Mouse (Mus musculus) left cerebral cortex, adult 2 months (tissue): ENCODE data around the gene Dgat2. TPM values are rescaled to one million over a fixed set of nuclear protein-coding genes. Genes with fewer than 3 reads are reported as not detected.

Source experiments
- DNase-seq, 2 experiments: peaks; one replicate each; pipeline ENCODE4 v3.0.0; 2021 to 2022; ENCODE audit warnings: low spot score in 2 of 2, mixed read lengths in 1 of 2; ENCODE audit errors: extremely low spot score in 1 of 2
- H3K27ac ChIP-seq: fragments of 200-600 bp; 2 replicates; pipeline ENCODE4 v1.8.1; 2022
- H3K4me3 ChIP-seq: fragments of 200-600 bp; 2 replicates; pipeline ENCODE4 v1.8.1; 2022
- CTCF ChIP-seq: fragments of 200-600 bp; IDR thresholded peaks from 2 replicates; pipeline ENCODE4 v1.8.1; 2022; ENCODE audit warnings: antibody characterized with exemption, mild to moderate bottlenecking, moderate library complexity
- intact Hi-C: fragments of 180-260 bp; cut with DNase I; formaldehyde crosslinking; loops from one replicate; pipeline ENCODE4 v1.15.1; 2025
- total RNA-seq, 2 experiments: library from RNA; stranded (reverse); gene quantifications; 2 replicates each; pipeline ENCODE4 v1.2.3; 2021

Gene Dgat2
- total RNA-seq, 2 experiments from 2014 or later, result 55.7 to 57.8 TPM

DNA sequence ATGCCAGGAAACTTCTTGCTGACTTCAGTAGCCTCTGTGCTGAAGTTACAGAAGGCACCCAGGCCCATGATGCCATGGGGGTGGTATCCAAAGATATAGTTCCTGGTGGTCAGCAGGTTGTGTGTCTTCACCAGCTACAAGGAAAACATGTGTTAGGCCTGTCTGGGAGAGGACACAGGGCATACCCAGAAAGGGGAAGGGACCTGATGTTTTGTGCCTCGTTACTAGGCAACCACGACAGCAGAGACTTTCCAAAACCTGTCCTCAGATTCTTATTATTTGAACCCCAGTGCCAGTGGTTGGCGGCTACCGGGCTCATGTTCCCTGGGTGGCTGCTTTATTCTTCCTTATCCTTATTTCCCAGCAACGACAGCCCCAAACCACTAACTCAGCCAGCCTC lies 23.6 kb downstream of the Dgat2 start:
- intact Hi-C loops, result no loop called here
- Histone ChIP-seq H3K4me3 (no peak overlapping the region), H3K27ac (no peak overlapping the region)
- no peak for DNase-seq
- no peak for TF ChIP-seq CTCF

DNA sequence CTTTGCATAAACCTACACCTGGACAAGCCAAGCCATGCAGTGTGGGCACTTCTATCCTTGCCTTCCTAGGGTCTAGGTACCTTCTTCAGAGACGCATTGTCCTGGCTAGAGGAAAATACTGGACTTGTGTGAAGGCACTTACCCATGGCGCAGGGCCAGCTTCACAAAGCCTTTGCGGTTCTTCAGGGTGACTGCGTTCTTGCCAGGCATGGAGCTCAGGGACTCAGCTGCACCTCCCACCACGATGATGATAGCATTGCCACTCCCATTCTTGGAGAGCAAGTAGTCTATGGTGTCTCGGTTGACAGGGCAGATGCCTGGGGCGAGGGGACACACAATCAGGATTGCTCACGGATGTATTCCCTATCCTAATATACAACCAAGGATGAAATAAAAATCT lies 24.5 kb downstream of the Dgat2 start:
- no peak overlapping the region for H3K27ac ChIP-seq
- DNase-seq, result no peak
- no peak overlapping the region for H3K4me3 ChIP-seq
- intact Hi-C loops, result no loop called here
- TF ChIP-seq CTCF, result no peak

DNA sequence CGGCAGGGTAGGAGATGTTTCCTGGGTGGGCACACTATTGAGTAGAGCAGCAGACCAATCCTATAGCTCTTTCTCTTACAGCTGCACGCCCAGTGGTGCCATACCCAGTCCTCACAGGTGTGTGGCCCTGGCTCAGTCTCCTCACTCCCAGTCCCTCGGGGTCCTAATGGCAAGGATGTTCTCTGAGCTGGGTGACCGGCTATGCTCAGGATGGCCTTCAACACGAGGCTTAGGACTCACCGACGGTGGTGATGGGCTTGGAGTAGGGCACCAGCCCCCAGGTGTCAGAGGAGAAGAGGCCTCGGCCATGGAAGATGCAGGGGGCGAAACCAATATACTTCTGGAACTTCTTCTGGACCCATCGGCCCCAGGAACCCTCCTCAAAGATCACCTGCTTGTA lies 25.8 kb downstream of the Dgat2 start:
- no peak for TF ChIP-seq CTCF
- no peak for DNase-seq
- H3K4me3 ChIP-seq, result no peak overlapping the region
- H3K27ac ChIP-seq, result no peak overlapping the region
- intact Hi-C loops, result no loop called here

DNA sequence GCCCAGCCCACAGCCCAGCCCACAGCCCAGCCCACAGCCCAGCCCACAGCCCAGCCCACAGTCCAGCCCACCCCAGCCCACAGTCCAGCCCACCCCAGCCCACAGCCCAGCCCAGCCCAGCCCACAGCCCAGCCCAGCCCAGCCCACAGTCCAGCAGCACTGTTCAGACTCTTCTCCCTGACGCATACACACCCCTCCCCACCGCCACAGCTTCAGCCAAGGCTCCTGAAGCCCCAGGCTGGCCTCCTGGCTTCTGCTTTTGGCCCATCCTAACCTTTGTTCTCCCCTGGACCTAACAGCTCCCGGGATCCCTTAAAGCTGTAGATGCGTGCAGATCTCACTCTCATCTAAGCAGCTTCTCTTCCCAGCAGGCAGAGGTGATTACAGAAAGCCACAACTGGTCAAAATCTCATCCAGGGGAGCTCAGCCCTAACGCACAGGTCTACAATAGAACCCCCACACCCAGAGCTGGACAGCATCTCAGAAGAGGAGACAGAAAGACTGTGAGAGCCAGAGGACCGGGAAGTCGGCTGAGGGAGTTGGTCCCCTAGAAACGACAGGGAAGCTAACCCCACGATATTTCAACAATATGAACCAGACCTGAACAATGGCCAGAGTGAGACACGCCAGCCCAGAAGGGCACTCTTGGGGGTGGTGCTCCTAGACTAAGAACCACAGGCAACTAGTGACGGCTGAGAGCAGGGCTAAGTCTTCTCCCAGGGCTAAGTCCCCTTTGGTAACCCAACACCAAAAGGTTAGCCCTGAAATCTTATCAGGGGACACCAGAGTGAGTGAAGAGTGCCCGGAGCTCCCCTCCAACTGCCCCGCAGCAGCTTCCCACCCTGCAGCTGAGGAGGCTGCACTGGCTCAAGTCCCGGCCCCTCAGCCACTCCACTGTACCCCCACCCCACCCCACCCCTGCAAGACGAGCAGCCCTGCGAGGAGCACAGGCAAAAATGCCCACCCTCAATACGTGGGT lies 26.9 kb downstream of the Dgat2 start:
- no peak overlapping the region for H3K4me3 ChIP-seq
- no peak for DNase-seq
- intact Hi-C loops, result no loop called here
- no peak for TF ChIP-seq CTCF
- H3K27ac ChIP-seq, result no peak overlapping the region

- DNase-seq, result no peak
- no peak for TF ChIP-seq CTCF
- intact Hi-C loops, result loop anchor here (5.0 kb wide), 1 partner anchor 412 kb away; no protein-coding TSS in a partner anchor
Measured at GRCm38 (mm10) chr7:99154648-99155151, 27.8 kb downstream of the Dgat2 start.

DNA sequence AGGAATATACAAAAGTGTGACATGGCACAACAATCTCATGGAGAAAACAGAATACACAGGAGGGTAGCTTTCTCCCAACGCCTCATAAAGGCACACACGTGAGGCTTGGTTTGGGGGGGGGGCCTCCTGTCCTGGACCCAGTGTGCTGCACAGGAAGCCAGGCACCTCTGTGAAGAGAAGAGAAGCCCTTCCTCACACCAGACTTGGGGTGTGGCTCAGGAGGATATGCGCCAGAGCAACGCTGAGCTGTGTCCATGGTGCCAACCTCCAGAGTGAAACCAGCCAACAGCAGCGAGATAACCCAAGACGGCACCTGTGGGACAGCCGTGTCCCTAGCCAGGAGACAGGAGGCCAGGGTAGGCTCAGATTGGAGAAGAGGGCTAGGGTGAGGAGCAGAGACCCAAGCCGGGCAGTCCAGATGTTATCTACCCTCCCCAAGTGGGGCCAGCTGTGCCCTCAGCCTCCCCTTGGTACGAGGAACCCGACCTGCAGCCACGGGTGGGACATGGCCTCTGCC lies 28.8 kb downstream of the Dgat2 start:
- Histone ChIP-seq H3K4me3 (no peak overlapping the region), H3K27ac (no peak overlapping the region)
- TF ChIP-seq CTCF, result no peak
- intact Hi-C loops, result loop anchor here (5.0 kb wide), 1 partner anchor 411 kb away; no protein-coding TSS in a partner anchor
- no peak for DNase-seq

More at GRCm38 (mm10) chr7:99154648-99155151, 27.8 kb downstream of the Dgat2 start:
- Histone ChIP-seq H3K4me3 (no peak overlapping the region), H3K27ac (no peak overlapping the region)

DNA sequence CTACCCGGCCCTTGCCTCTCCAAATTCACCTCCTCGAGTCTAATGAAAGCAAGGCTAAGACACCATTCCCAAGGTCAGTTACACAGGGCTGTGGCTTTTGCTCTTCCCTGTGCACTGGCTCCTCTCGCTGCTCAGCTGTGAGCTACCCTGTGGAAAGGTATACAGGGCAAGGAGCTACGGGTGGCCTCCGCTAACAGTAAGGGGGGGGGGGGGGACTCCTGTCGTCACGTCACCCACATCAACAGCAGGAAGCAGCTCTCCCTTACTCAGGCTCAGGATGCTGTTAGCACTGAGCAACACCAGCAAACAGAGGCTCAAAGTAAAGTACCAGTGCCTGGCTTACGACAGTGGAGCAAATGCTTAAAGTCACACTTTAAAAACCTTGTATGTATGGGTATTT lies 29.8 kb downstream of the Dgat2 start:
- H3K27ac ChIP-seq, result no peak overlapping the region
- DNase-seq, result no peak
- no peak for TF ChIP-seq CTCF
- intact Hi-C loops, result loop anchor here (5.0 kb wide), 1 partner anchor 410 kb away; no protein-coding TSS in a partner anchor
- no peak overlapping the region for H3K4me3 ChIP-seq

GRCm38 (mm10) chr7:99151342-99151741 lies 31.2 kb downstream of the Dgat2 start:
- intact Hi-C loops, result loop anchor here (1.0 to 5.0 kb wide), 2 partner anchors 44 to 409 kb away; no protein-coding TSS in a partner anchor
- Histone ChIP-seq H3K4me3 (no peak overlapping the region), H3K27ac (no peak overlapping the region)
- no peak; the same call in none of the 2 replicates for TF ChIP-seq CTCF
- peak; percentile 90 to 93 for DNase-seq

GRCm38 (mm10) chr7:99149017-99149416 lies 33.5 kb downstream of the Dgat2 start:
- no peak overlapping the region for H3K27ac ChIP-seq
- no peak for DNase-seq
- no peak for TF ChIP-seq CTCF
- H3K4me3 ChIP-seq, result no peak overlapping the region
- intact Hi-C loops, result no loop called here

- intact Hi-C loops, result no loop called here
Measured at GRCm38 (mm10) chr7:99147494-99147893, 35.0 kb downstream of the Dgat2 start.

GRCm38 (mm10) chr7:99146906-99147305 lies 35.6 kb downstream of the Dgat2 start:
- DNase-seq, result no peak
- intact Hi-C loops, result no loop called here
- Histone ChIP-seq H3K4me3 (no peak overlapping the region), H3K27ac (no peak overlapping the region)
- no peak for TF ChIP-seq CTCF

More at GRCm38 (mm10) chr7:99147494-99147893, 35.0 kb downstream of the Dgat2 start:
- H3K4me3 ChIP-seq, result no peak overlapping the region
- H3K27ac ChIP-seq, result no peak overlapping the region
- no peak for DNase-seq
- TF ChIP-seq CTCF, result no peak

DNA sequence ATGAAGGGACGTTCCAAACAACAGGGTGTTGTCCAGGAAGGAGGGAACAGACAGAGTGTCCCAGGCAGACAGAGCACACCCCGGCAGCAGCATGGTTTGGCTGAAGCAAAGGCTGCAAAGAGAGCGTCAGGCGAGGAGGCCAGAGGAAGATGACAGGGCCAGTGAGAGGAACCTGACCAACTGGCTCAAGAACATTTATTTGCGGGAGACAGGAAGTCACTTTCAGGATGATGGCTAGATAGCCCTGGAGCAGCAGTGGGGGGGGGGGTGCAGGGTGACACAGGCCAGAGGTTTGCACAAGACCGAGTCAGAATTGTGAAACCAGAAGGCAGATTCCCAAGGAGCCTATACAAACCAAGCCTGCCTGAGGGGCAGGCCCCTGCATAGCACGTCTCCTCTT lies 36.5 kb downstream of the Dgat2 start:
- no peak overlapping the region for H3K27ac ChIP-seq
- H3K4me3 ChIP-seq, result no peak overlapping the region
- no peak for TF ChIP-seq CTCF
- no peak for DNase-seq
- intact Hi-C loops, result no loop called here
